Mouse (Mus musculus): Measurements from ENCODE around the gene Gm37240. TPM values are rescaled to one million over a fixed set of nuclear protein-coding genes. Genes with fewer than 3 reads are reported as not detected.

Gm37240 gene
- polyA plus RNA-seq, 1 experiment from 2014 or later, result 2.8 TPM

- no peaks in the 10 kb centered on the region for H3K36me3 ChIP-seq (replicated peaks)
- H3K27ac ChIP-seq (replicated peaks), result no peak overlapping the region
- no peaks in the 10 kb centered on the region for H3K9me3 ChIP-seq
- DNase-seq (ENCODE audit: low spot score), result no peak
- 88% methylated on average over 6 of the region's 6 CpGs for whole genome bisulfite sequencing
- peaks cover 4% of the 10 kb centered on the region; the same call in 1 of the 2 replicates for H3K4me1 ChIP-seq
- H3K4me3 ChIP-seq, result no peak overlapping the region
- H3K27me3 ChIP-seq (replicated peaks; ENCODE audit: low read depth, poor library complexity, severe bottlenecking), result no peaks in the 10 kb centered on the region
Observed at GRCm38 (mm10) chr3:85914806-85915205, 27.5 kb upstream of the Gm37240 start.

DNA sequence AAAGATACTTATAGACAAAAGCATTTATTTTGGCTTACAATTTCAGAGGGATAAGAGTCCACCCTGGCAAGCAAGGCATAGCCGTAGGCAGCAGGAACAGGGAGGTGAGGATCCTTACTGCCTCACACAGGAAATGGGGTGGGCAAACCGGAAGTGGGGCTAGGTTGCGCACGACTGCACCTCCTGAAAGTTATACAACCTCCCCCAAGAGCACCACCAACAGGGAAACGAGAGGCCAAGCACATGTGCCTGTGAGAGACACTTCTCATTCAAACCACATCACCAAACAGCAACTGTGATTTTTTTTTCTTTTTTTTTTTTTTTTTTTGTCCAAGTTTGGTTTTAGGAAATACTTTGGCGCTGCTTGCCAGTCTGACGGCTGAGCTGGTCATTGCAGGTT, 19.8 kb upstream of the Gm37240 start:
- H3K9me3 ChIP-seq, result no peaks in the 10 kb centered on the region
- 82% methylated on average over 7 of the region's 7 CpGs for WGBS
- no peak for DNase-seq (ENCODE audit: low spot score)

GRCm38 (mm10) chr3:85904371-85904770, 17.1 kb upstream of the Gm37240 start:
- no peak overlapping the region for H3K4me3 ChIP-seq
- no peaks in the 10 kb centered on the region for H3K4me1 ChIP-seq
- H3K27me3 ChIP-seq (replicated peaks; ENCODE audit: low read depth, poor library complexity, severe bottlenecking), result no peaks in the 10 kb centered on the region
- H3K36me3 ChIP-seq (replicated peaks), result no peaks in the 10 kb centered on the region
- H3K9me3 ChIP-seq, result no peaks in the 10 kb centered on the region
- H3K27ac ChIP-seq (replicated peaks), result no peak overlapping the region
- DNase-seq (ENCODE audit: low spot score), result no peak

More for the DNA sequence above, 19.8 kb upstream of the Gm37240 start:
- H3K4me3 ChIP-seq, result no peak overlapping the region
- H3K27me3 ChIP-seq (replicated peaks; ENCODE audit: low read depth, poor library complexity, severe bottlenecking), result no peaks in the 10 kb centered on the region
- H3K36me3 ChIP-seq (replicated peaks), result no peaks in the 10 kb centered on the region
- H3K27ac ChIP-seq (replicated peaks), result no peak overlapping the region
- H3K4me1 ChIP-seq, result peaks cover 4% of the 10 kb centered on the region; the same call in 1 of the 2 replicates

GRCm38 (mm10) chr3:85895020-85895419, 7.7 kb upstream of the Gm37240 start:
- Histone ChIP-seq H3K9me3 (no peaks in the 10 kb centered on the region), H3K27ac (replicated peaks) (no peak overlapping the region), H3K4me3 (no peak overlapping the region), H3K36me3 (replicated peaks) (no peaks in the 10 kb centered on the region), H3K4me1 (no peaks in the 10 kb centered on the region), H3K27me3 (replicated peaks; ENCODE audit: low read depth, poor library complexity, severe bottlenecking) (no peaks in the 10 kb centered on the region)
- 94% methylated on average over 5 of the region's 5 CpGs for WGBS
- no peak for DNase-seq (ENCODE audit: low spot score)

GRCm38 (mm10) chr3:85891571-85891970, 4.3 kb upstream of the Gm37240 start:
- H3K36me3 ChIP-seq (replicated peaks), result no peaks in the 10 kb centered on the region
- WGBS, result 73% methylated on average over 1 of the region's 1 CpGs
- peaks cover 23% of the 10 kb centered on the region for H3K27me3 ChIP-seq (replicated peaks; ENCODE audit: low read depth, poor library complexity, severe bottlenecking)
- no peak for DNase-seq (ENCODE audit: low spot score)
- no peak overlapping the region for H3K27ac ChIP-seq (replicated peaks)
- H3K4me1 ChIP-seq, result peaks cover 21% of the 10 kb centered on the region
- H3K4me3 ChIP-seq, result no peak overlapping the region
- no peaks in the 10 kb centered on the region for H3K9me3 ChIP-seq

GRCm38 (mm10) chr3:85888221-85888671, 928 bp upstream of the Gm37240 start:
- no peaks in the 10 kb centered on the region for H3K9me3 ChIP-seq
- 6% methylated on average over 11 of the region's 11 CpGs for WGBS
- DNase-seq (ENCODE audit: low spot score), result peak; percentile 24
- H3K27me3 ChIP-seq (replicated peaks; ENCODE audit: low read depth, poor library complexity, severe bottlenecking), result peaks cover 41% of the 10 kb centered on the region
- H3K36me3 ChIP-seq (replicated peaks), result no peaks in the 10 kb centered on the region
- peak overlapping the region; percentile 67 for H3K4me3 ChIP-seq
- 0 out of 2 replicates have a peak overlapping the region, but pooled peaks have one; percentile 66 for H3K27ac ChIP-seq (replicated peaks)
- peaks cover 29% of the 10 kb centered on the region for H3K4me1 ChIP-seq

- WGBS, result 2% methylated on average over 22 of the region's 22 CpGs
- Histone ChIP-seq H3K9me3 (no peaks in the 10 kb centered on the region), H3K36me3 (replicated peaks) (no peaks in the 10 kb centered on the region), H3K27ac (replicated peaks) (peak overlapping the region; percentile 66), H3K4me3 (peak overlapping the region; percentile 67), H3K4me1 (peaks cover 29% of the 10 kb centered on the region), H3K27me3 (replicated peaks; ENCODE audit: low read depth, poor library complexity, severe bottlenecking) (peaks cover 41% of the 10 kb centered on the region)
- no peak for DNase-seq (ENCODE audit: low spot score)
Observed at GRCm38 (mm10) chr3:85886636-85887238, 581 bp downstream of the Gm37240 start.

DNA sequence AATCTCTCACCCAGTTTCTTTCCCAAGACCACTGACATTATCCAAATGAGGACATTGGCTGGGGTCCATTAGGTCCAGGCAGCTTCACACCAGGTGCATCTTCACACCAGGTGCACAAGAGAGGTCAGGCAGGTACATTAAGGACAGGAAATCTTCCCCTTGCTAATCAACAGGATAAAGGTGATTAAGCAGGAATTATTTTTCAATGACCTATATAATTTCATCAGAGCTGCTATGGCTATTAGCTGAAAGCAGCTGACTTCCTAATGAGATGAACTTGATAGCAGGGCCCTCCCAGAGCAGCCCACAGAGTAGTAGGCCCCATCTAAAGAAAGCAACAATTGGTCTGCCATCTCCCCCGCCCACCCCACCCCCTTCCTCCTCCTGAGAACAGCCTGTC, 1.4 kb downstream of the Gm37240 start:
- Histone ChIP-seq H3K27ac (replicated peaks) (no peak overlapping the region), H3K4me1 (peaks cover 29% of the 10 kb centered on the region), H3K4me3 (no peak overlapping the region), H3K27me3 (replicated peaks; ENCODE audit: low read depth, poor library complexity, severe bottlenecking) (peaks cover 41% of the 10 kb centered on the region), H3K36me3 (replicated peaks) (no peaks in the 10 kb centered on the region), H3K9me3 (no peaks in the 10 kb centered on the region)
- DNase-seq (ENCODE audit: low spot score), result no peak
- 17% methylated on average over 1 of the region's 1 CpGs for WGBS

GRCm38 (mm10) chr3:85880687-85881086, 6.6 kb downstream of the Gm37240 start:
- no peaks in the 10 kb centered on the region for H3K9me3 ChIP-seq

DNA sequence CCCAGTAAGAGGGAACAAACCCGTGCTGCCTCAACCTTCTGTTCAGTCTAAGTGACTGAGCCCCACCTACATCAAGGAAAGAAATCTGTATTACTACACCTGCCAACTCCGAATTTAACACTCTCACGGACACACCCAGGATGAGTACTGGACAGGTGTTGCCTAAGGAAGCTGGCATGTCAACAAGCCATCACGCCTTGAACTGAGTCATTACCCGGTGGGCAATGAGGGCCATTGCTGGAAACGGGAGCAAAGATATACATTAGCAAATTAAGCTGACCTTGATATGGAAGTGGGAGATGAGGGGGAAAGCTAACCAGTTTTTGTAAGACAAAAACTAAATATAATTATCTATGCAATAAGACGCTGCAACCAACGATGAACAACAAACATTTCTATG, 7.2 kb downstream of the Gm37240 start:
- Histone ChIP-seq H3K36me3 (replicated peaks) (no peaks in the 10 kb centered on the region), H3K4me3 (no peak overlapping the region), H3K27me3 (replicated peaks; ENCODE audit: low read depth, poor library complexity, severe bottlenecking) (peaks cover 3% of the 10 kb centered on the region; the same call in 1 of the 2 replicates), H3K4me1 (no peaks in the 10 kb centered on the region), H3K9me3 (no peaks in the 10 kb centered on the region), H3K27ac (replicated peaks) (no peak overlapping the region)
- no peak for DNase-seq (ENCODE audit: low spot score)
- 89% methylated on average over 8 of the region's 8 CpGs for WGBS

More at GRCm38 (mm10) chr3:85880687-85881086, 6.6 kb downstream of the Gm37240 start:
- no peak overlapping the region for H3K27ac ChIP-seq (replicated peaks)
- H3K4me1 ChIP-seq, result no peaks in the 10 kb centered on the region
- peaks cover 9% of the 10 kb centered on the region for H3K27me3 ChIP-seq (replicated peaks; ENCODE audit: low read depth, poor library complexity, severe bottlenecking)
- 90% methylated on average over 2 of the region's 2 CpGs for WGBS
- H3K36me3 ChIP-seq (replicated peaks), result no peaks in the 10 kb centered on the region
- no peak overlapping the region for H3K4me3 ChIP-seq
- no peak for DNase-seq (ENCODE audit: low spot score)

- no peak overlapping the region for H3K4me3 ChIP-seq
- 85% methylated on average over 5 of the region's 5 CpGs for WGBS
- no peaks in the 10 kb centered on the region for H3K4me1 ChIP-seq
- DNase-seq (ENCODE audit: low spot score), result no peak
- no peaks in the 10 kb centered on the region for H3K27me3 ChIP-seq (replicated peaks; ENCODE audit: low read depth, poor library complexity, severe bottlenecking)
- no peaks in the 10 kb centered on the region for H3K36me3 ChIP-seq (replicated peaks)
- H3K27ac ChIP-seq (replicated peaks), result no peak overlapping the region
- H3K9me3 ChIP-seq, result no peaks in the 10 kb centered on the region
Observed at GRCm38 (mm10) chr3:85878911-85879310, 8.4 kb downstream of the Gm37240 start.

DNA sequence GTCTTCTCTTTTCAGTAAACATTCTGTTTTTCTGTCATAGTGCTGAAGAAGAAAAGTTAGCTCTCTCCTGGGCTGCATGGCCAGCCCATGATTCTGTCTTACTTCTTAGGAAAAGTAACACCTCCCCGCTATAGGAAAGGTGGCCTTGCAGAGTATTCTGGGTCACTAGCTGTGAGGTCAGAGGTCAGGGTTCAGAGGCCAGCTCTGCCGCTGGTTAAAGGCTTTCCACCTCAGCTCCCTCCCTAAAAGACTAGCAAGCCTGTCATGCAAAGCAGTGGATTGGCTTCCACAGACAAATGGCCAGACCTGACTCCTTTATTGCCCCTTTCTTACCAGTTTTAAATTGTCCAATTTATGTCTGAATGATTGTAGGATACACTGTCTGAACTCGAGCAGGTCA, 23.3 kb downstream of the Gm37240 start:
- Histone ChIP-seq H3K27ac (replicated peaks) (no peak overlapping the region), H3K4me3 (no peak overlapping the region), H3K9me3 (peaks cover 2% of the 10 kb centered on the region; the same call in 1 of the 2 replicates), H3K36me3 (replicated peaks) (no peaks in the 10 kb centered on the region), H3K4me1 (no peaks in the 10 kb centered on the region), H3K27me3 (replicated peaks; ENCODE audit: low read depth, poor library complexity, severe bottlenecking) (no peaks in the 10 kb centered on the region)
- 27% methylated on average over 3 of the region's 3 CpGs for WGBS
- no peak for DNase-seq (ENCODE audit: low spot score)

GRCm38 (mm10) chr3:85862886-85863285, 24.4 kb downstream of the Gm37240 start:
- H3K36me3 ChIP-seq (replicated peaks), result no peaks in the 10 kb centered on the region
- no peaks in the 10 kb centered on the region for H3K9me3 ChIP-seq
- no peak for DNase-seq (ENCODE audit: low spot score)
- no peak overlapping the region for H3K4me3 ChIP-seq
- peaks cover 11% of the 10 kb centered on the region for H3K4me1 ChIP-seq
- 90% methylated on average over 2 of the region's 2 CpGs for WGBS
- H3K27me3 ChIP-seq (replicated peaks; ENCODE audit: low read depth, poor library complexity, severe bottlenecking), result no peaks in the 10 kb centered on the region
- H3K27ac ChIP-seq (replicated peaks), result no peak overlapping the region
